Mouse (Mus musculus): ENCODE results near the gene Amt. TPM values are rescaled to one million over a fixed set of nuclear protein-coding genes. Genes with fewer than 3 reads are reported as not detected.
A peak's percentile ranks its signal among the peaks of the same experiment; 100 is the strongest.
"Not testable (repeated sequence)": the region's sequence is repeated elsewhere in the genome, so short reads cannot be mapped to it uniquely, and the experiment has no call there.

Amt gene
- 1 to 10 TPM; 2.4 to 3.1 TPM for total RNA-seq (2021)
- long read RNA-seq, experiment 1, partial matches to known transcripts, result 0 of 1 reads
- long read RNA-seq, experiment 1, other reads (novel, unspliced or antisense), result 0 of 1 reads
- long read RNA-seq, experiment 2, partial matches to known transcripts, result 0 of 1 reads
- long read RNA-seq, experiment 2, other reads (novel, unspliced or antisense), result 1 of 1 reads

GRCm38 (mm10) chr9:108296453-108297355 lies at the start of gene Amt:
Gene Amt, plus strand, starts transcription at chr9:108296853.
- DNase-seq (ENCODE audit: low spot score in 2 of 2), result no peak

- DNase-seq (ENCODE audit: low spot score in 2 of 2), result no peak
Measured at GRCm38 (mm10) chr9:108248957-108249356, 47.7 kb upstream of the Amt start.

GRCm38 (mm10) chr9:108251877-108252276 lies 44.8 kb upstream of the Amt start:
- DNase-seq (ENCODE audit: low spot score in 2 of 2), result no peak

GRCm38 (mm10) chr9:108252766-108253165 lies 43.9 kb upstream of the Amt start:
- DNase-seq (ENCODE audit: low spot score in 2 of 2), result no peak

GRCm38 (mm10) chr9:108260526-108260925 lies 36.1 kb upstream of the Amt start:
- DNase-seq (ENCODE audit: low spot score in 2 of 2), result no peak

GRCm38 (mm10) chr9:108261865-108262264 lies 34.8 kb upstream of the Amt start:
- DNase-seq (ENCODE audit: low spot score in 2 of 2), result no peak

GRCm38 (mm10) chr9:108262494-108263049 lies 34.1 kb upstream of the Amt start:
- DNase-seq (ENCODE audit: low spot score in 2 of 2), result peak in 1 of 2 experiments; percentile 17

- peak in 1 of 2 experiments; percentile 50 for DNase-seq (ENCODE audit: low spot score in 2 of 2)
Measured at GRCm38 (mm10) chr9:108263131-108263681, 33.4 kb upstream of the Amt start.

GRCm38 (mm10) chr9:108263690-108264190 lies 32.9 kb upstream of the Amt start, which contains the start of gene Dag1:
Gene Dag1, minus strand, starts transcription at chr9:108263958.
- DNase-seq (ENCODE audit: low spot score in 2 of 2), result peak; percentile 100

- peak in 1 of 2 experiments; percentile 46 for DNase-seq (ENCODE audit: low spot score in 2 of 2)
Measured at GRCm38 (mm10) chr9:108264191-108264921, 32.3 kb upstream of the Amt start.

- DNase-seq (ENCODE audit: low spot score in 2 of 2), result no peak
Measured at GRCm38 (mm10) chr9:108266261-108266935, 30.3 kb upstream of the Amt start.

GRCm38 (mm10) chr9:108267691-108268090 lies 29.0 kb upstream of the Amt start:
- peak in 1 of 2 experiments; percentile 31 for DNase-seq (ENCODE audit: low spot score in 2 of 2)

GRCm38 (mm10) chr9:108268701-108269100 lies 28.0 kb upstream of the Amt start:
- DNase-seq (ENCODE audit: low spot score in 2 of 2), result not testable (repeated sequence)

GRCm38 (mm10) chr9:108271941-108272340 lies 24.7 kb upstream of the Amt start:
- DNase-seq (ENCODE audit: low spot score in 2 of 2), result no peak

- peak in 1 of 2 experiments; percentile 30 for DNase-seq (ENCODE audit: low spot score in 2 of 2)
Measured at GRCm38 (mm10) chr9:108272691-108273090, 24.0 kb upstream of the Amt start.

- DNase-seq (ENCODE audit: low spot score in 2 of 2), result no peak
Measured at GRCm38 (mm10) chr9:108273485-108273884, 23.2 kb upstream of the Amt start.

- DNase-seq (ENCODE audit: low spot score in 2 of 2), result peak in 1 of 2 experiments; percentile 57
Measured at GRCm38 (mm10) chr9:108274476-108275330, 21.9 kb upstream of the Amt start.

- no peak for DNase-seq (ENCODE audit: low spot score in 2 of 2)
Measured at GRCm38 (mm10) chr9:108275331-108275659, 21.4 kb upstream of the Amt start.

Measured in gastrocnemius, postnatal 4 days (tissue).